Mouse (Mus musculus) CD4-positive helper T cell, adult 2 months (primary cell): ENCODE data around the gene Ncdn.

Experiments used
- DNase-seq: peaks from one replicate; pipeline ENCODE4 v3.0.0-alpha.2; 2012; ENCODE audit warnings: low read depth, missing footprints, low spot score

The Ncdn gene

GRCm38 (mm10) chr4:126732531-126733380 lies 20.5 kb downstream of the Ncdn start:
- no peak for DNase-seq

DNA sequence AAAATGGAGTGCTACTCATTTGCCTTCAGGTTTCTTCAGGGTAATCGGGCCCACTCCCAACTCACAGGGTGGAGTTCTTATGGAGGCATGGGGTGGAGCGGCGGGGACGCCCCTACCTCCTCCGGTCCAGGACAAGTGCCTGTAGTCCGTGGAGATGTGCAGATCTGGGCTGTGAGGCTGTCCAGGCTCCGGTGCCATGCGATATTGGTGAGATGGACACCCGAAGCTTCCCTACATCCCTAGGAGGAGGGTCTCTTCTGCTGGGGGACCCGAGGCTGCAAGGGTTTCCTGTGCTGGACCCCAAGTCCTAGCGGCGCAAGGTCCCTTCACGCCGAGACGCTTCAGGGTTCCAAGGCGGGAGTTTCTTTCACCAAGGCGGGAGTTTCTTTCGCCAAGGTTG lies 21.1 kb downstream of the Ncdn start:
- no peak for DNase-seq

DNA sequence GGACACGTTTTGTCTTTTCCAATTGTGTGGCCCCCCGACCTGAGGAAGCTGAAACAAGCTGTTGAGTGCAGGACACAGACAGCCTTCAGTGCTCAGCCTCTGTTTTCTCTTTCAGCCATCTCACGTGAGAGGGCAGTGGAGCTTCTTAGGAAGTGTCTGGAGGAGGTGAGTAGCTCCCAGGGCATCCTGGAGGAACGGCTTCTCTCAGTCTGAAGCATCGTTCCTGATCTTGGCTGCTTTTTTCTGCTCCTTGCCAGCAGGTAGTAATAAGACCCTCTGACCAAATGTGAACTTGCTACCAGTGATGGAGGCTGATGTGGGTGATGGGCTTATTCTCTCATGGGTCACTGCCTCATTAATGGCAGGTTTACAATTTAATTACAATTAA lies 45.8 kb downstream of the Ncdn start:
- DNase-seq: no peak

DNA sequence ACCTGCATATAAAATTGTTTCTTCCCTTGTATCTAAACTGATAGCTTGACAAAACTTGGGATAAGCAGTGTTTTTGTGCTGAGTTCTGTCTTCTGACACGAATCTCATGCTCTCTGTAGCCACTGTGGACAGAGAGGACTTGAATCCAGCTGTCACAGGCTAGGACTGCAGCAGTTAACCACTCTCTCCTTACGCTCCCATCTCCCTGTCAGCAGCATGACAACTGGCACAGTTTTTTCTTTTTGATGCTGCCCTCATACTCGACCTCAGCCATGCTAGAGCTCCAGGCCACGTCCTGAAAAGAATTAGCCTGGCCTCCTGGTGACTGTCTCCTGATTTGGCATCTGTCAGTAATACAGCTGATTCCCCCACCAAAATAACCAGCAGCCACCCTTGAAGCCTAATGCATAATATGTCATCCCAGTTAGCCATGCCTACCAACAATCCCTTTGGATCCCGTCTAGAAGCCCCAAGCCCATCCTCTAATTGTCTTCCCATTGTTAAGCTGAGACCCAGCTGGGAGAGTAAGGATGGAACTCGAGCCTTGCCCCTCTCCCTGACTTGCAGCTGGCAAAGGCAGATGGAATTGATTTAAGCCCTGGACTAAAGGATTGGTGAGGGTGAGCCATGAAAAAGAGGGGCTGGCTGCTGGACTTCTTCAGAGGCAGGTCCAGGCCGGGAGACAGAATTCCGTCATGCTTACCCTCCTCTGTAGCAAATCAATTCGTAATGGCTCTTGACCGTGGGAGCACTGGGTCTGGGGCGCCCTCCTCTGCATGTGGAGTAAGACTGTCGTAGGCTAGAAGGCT lies 46.4 kb downstream of the Ncdn start:
- no peak for DNase-seq

DNA sequence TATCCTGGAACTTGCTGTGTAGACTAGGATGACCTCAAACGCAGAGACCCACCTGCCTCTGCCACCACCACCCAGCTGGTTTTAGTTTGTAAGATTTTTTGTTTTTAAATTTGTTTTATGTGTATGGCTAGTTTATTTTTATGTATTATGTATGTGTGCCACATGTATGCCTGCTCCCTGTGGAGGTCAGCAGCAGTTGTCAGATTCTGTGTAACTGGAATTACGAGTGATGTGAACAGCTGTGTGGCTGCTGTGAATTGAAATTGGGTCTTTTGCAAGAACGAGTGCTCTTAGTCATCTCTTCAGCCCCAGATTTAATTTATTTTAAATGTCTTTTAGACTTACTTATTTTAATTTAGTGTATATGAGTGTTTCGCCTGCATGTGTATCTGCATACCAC lies 56.3 kb downstream of the Ncdn start:
- no peak for DNase-seq
